Mouse (Mus musculus) erythroid progenitor cell, adult 5-6 weeks (primary cell): ENCODE data around the gene Amigo2. TPM values are rescaled to one million over a fixed set of nuclear protein-coding genes. Genes with fewer than 3 reads are reported as not detected.

Source experiments
- ATAC-seq: replicated peaks from 2 replicates; pipeline ENCODE4 v1.8.0; 2016; ENCODE audit warnings: moderate number of reproducible peaks, mild to moderate bottlenecking, moderate TSS enrichment, inconsistent platforms; ENCODE audit not compliant: poor library complexity, low FRiP score, severe bottlenecking
- total RNA-seq, 2 experiments: library from RNA; stranded (forward) in 1 of 2; stranded (reverse) in 1 of 2; fragments of 150-400 nt in 1 of 2; fragments of 186-747, 209-891 nt in 1 of 2; gene quantifications; 2 replicates each; pipeline versions ENCODE4 v1.2.3 to v1.2.4; 2015 to 2017; ENCODE audit warnings: low replicate concordance in 2 of 2

Amigo2 gene
- not detected in 2 replicates for total RNA-seq (2015; ENCODE audit: low replicate concordance)
- 0.39 and 0.45 TPM in 2 replicates for total RNA-seq (2017; ENCODE audit: low replicate concordance)

DNA sequence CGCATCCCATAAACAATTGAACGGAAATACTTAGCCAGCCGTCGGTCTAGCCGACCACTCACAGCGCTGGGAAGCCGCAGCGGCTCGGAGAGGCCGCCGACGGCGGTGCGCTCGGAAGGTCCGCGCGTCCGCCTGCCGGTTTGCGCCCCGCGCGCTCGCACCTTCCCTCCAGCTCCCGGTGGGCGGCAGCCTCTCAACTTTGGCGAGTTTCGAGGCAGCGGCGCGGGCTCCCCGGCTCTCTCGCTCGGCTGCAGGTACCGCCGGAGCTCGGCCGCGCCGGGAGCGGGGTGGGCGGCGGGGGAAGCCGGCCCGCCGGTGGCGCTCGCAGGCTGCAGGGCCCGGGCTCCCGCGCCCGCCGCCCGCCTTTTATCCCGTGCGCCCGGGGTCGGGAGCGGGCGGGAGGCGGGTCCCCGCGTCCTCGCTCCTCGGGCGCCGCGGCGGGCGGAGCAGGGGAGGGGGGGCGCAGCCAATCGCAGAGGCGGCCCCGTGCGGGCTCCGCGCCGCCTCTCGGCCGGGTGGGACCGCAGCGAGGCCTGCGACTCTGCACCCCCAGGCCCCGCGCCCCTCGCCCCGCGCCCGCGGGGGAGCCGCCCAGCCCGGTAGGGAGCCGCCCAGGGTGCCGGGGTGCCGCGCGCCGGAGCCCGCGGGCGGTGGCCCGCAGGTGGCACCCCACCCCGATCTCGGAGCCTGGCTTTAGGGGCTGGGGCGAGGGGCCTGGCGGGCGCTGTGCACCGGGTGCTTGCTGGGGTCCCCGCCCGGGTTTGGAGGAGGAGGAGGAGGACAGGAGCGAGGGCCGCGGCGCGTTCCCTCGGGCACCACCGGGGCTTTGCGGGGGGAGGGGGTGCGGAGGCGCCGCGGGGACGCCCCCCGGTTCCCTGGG lies at the start of gene Amigo2, which contains the start of gene Pced1b:
Gene Amigo2, minus strand, starts transcription at position 377 of the 880 bp plus-strand sequence.
Gene Pced1b, plus strand, starts transcription at position 197 of the 880 bp plus-strand sequence.
- no peak for ATAC-seq

DNA sequence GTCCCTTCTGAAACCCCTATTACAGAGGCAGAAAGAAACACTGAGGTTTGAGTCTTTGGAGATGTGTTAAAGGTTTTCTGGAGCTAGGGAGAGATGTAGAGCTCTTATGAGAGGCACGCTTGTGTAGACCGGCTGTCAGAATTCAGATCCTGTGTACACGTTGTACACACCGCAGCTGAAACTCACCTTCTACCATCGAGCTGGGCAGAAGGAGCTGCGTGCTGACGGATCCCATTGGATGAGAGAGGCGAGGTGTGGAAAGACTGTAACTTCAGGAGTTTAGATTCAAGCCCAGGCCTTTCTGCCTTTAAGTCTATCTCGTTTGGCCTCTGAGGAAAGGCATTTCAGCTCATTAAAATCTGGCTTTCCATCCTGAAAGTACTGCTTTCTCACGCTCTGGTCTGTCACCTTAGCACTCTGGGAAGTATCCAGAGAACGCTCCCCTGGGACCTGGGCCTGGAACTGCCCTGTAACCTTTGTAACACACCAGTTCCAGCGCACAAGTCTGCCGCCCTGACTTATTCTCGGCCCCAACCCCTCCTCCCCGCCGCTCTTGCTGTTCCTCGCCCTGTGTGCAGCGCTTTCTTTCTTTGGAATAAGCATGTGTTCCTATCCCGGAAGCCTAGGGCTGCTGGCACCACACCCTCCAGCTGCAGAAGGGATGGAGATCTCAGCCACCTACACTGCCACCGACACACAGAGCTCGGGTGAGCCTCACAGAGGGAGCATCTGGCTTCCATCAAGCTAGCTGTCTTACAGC lies 44.4 kb upstream of the Amigo2 start:
- ATAC-seq, result no peak

- no peak for ATAC-seq
Observed at GRCm38 (mm10) chr15:97290351-97290750, 43.3 kb upstream of the Amigo2 start.

- no peak for ATAC-seq
Observed at GRCm38 (mm10) chr15:97289176-97289575, 42.1 kb upstream of the Amigo2 start.

DNA sequence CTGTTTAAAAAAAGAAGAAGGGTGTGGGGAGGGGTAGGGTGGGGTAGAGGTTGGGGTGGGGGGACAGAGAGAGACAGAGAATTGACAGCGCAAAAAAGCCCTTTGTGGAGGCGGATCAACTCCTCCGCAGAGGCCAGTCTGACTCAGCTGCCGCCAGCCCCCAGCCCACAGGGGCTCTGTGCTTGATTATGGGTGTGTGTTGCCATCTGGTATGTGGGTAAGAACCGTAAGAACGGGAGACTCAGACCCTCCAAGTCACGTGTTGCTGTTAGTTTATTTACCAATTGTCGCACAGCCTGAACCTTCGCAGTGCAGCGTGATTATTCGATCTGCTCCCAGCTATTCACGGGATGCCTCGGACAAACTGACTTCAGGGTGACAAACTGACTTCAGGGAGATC lies 41.6 kb upstream of the Amigo2 start:
- ATAC-seq, result no peak

DNA sequence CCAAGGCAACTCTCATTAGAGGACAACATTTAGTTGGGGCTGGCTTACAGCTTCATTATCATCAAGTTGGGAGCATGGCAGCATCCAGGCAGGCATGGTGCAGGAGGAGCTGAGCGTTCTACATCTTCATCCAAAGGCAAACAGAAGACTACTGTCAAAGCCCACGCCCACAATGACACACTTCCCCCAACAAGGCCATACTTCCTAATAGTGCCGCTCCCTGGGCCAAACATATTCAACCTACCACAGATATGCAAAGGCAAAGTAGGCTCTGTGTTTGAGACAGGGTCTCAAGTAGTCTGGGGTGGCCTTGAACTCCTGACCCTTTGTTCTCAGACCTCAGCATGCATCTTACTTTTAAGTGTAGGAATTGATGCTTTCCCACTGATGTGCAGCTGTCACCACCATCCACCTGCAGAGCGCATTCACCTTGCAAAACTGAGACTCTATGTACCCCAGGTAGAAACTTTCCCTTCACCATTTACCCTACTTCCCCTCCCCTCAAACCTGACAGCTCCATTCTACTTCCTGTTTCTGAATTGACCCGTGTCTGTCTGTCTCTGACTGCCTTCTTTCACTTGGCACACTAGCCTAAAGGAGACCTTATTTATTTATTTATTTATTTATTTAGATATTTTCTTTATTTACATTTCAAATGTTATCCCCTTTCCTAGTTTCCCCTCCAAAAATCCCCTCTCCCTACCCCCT lies 40.5 kb upstream of the Amigo2 start:
- ATAC-seq, result no peak

- no peak for ATAC-seq
Observed at GRCm38 (mm10) chr15:97286731-97287130, 39.6 kb upstream of the Amigo2 start.

DNA sequence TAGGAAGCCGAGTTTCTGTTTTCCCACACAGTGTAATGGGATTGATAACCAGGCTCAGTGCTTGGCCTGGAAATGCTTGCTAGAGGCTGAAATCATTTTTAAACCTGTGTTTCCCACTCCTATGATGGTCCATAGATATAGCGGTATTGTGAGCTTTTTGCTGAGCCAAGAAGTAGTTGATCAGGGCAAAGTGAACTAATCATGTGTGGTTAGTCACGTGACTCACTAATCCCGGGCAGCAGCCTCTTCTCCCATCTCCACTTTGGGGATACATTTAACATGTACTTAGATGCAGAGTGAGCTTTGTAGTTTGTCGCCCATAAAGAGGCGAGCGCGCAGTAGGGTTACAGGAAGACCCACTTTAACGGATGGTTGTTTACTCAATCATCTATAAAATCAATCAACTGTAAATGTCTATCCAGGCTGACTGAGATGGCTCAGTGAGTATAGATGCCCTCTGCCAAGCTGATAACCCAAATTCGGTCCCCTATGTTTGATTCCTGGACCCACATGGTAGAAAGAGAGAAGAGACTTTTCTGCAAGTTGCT lies 38.7 kb upstream of the Amigo2 start:
- no peak for ATAC-seq

GRCm38 (mm10) chr15:97284201-97284600 lies 37.1 kb upstream of the Amigo2 start:
- no peak for ATAC-seq

- ATAC-seq, result no peak
Observed at GRCm38 (mm10) chr15:97282572-97282881, 35.4 kb upstream of the Amigo2 start.

DNA sequence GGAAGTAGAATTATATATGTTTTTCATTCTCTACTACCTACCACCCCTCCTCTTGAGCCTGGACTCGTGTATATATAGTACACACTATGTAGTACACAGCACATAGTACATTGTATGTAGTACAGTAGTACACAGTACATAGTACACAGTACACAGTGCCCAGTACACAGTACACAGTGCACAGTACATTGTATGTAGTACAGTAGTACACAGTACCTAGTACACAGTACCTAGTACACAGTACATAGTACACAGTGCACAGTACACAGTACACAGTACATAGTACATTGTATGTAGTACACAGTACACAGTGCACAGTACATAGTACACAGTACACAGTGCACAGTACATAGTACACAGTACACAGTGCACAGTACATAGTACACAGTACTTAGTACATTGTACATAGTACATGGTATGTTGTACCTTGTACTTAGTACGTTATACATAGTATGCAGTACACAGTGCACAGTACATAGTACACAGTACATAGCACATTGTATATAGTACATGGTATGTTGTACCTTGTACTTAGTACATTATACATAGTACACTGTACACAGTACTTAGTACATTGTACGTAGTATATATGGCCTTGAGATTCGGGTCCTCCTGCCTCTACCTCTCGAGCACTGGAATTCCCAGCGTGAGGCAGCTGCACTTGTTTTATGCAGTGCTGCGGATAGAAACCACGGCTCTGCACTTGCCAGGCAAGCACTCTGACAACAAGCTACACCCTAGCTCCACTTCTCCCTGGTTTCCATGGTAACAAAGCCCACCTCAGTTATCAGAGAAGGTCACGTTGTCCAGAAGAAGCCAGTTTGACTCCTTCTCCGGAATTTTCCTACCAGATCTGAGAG lies 34.9 kb upstream of the Amigo2 start:
- no peak for ATAC-seq

- no peak for ATAC-seq
Observed at GRCm38 (mm10) chr15:97280776-97281175, 33.7 kb upstream of the Amigo2 start.

DNA sequence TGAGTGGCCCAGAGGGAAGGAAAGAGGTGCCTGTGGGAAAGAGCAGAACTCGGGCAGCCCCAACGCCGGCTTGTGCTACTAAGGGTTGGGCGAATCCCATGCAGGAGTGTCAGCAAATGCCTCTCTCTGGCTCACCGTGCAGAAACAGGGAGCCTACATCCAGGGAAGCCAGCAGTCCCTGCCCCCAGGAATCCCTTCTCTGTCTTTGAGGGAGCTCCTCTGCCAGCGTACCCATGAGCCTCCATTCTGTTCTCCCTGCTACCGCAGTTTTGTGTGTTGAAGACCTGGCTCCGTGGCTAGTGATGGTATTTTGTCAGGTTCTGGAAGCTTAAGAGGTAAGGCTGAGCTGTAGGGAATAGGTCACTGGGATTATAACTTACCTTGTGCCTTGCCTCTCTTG lies 33.0 kb upstream of the Amigo2 start:
- no peak for ATAC-seq

DNA sequence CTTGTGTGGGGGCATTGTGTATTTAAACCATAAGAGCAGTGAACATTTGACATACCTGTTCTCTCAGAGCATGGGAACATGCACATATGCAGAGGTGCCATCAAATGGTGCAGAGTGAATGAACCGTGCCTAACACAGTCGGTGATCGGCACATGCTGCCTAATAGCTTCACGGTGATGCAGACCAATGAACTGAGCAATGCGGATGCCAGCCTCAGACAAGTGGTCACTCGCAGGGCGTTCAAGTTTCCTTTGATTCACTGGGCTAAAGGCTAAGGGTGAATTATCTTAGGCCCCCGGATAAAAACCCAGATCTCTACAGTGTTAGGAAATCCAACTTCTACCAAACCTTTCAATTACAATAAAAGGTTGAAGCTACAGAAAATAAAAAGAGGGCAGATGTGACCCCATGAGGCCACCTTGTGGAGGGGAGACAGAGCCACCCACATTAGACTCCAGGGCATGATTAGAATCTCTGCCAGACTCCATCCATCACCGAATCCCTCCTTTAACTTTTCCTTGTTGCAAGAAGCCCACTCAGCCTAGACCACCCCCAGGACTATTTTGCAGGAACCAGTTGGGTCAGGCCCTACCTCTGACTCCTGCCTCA lies 31.4 kb upstream of the Amigo2 start:
- ATAC-seq, result no peak

DNA sequence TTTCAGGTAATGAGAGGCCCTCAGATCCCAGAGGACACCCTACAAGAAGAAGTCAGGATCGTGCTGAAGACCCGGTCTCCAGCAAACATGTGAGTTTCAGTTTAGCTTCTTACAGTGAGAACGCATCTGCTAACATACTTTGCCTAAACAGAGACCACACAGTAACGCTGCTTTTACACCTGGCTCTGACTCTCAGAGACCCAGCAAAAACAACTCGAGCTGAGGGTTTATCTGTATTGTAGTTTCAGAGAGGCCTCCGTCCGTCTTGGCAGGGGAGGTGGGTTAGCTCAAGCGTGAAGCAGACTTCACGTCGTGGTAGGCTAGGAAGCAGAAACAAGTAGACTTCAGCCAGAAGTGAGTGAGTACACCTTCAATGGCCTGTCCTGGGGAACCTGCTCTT lies 30.2 kb upstream of the Amigo2 start:
- ATAC-seq, result no peak

- no peak for ATAC-seq
Observed at GRCm38 (mm10) chr15:97276660-97277153, 29.6 kb upstream of the Amigo2 start.

GRCm38 (mm10) chr15:97275626-97276395 lies 28.7 kb upstream of the Amigo2 start:
- no peak for ATAC-seq

- ATAC-seq, result no peak
Observed at GRCm38 (mm10) chr15:97272831-97273230, 25.7 kb upstream of the Amigo2 start.
